Mouse (Mus musculus) small intestine, adult 2 months (tissue): ENCODE measurements around the gene Banp.

ENCODE experiments used
- CTCF ChIP-seq: fragments of 200-500 bp; IDR thresholded peaks from 2 replicates; pipeline ENCODE4 v1.5.1; 2012; ENCODE audit warnings: low read depth, mild to moderate bottlenecking, control low read depth, inconsistent platforms, low read length, moderate library complexity, mixed read lengths; ENCODE audit not compliant: insufficient replicate concordance, insufficient read length; ENCODE audit errors: extremely low read depth
- POLR2A ChIP-seq: fragments of 200-500 bp; IDR thresholded peaks from 2 replicates; pipeline ENCODE4 v1.6.1; 2012; ENCODE audit warnings: low read depth, mild to moderate bottlenecking, control low read depth, inconsistent platforms, low read length, moderate library complexity

DNA sequence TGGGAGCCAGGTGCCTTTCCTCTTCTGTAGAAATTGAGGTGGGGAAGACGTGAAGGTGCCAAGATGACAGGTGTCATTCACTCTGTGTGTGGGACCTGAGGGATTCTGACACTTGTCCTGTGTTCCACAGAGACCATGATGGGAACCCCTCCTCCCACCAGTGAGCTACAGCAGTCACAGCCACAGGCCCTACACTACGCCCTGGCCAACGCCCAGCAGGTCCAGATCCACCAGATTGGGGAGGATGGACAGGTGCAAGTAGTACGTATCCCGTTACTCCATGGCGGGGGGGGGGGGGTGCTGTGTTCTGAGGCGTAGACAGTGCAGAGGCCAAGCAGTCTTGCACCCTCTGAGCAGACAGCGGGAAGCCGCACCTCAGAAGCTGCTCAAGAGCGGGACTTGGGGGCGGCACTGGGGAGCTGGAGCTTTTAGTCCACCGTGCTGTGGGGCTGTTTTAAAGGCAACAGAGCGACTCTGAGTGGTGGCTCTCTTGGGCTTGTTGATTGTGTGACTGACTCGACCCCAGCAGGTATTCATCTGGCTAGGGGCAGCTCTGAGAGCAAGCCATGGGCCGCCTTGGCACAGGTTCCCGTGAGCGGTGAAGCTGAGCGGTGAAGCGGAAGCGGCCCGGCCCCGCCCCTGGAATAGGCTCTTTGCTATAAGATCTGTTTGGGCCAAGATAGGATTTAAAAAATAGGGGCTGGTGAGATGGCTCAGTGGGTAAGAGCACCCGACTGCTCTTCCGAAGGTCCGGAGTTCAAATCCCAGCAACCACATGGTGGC lies 56.1 kb downstream of the Banp start:
- TF ChIP-seq POLR2A (no peak), CTCF (no peak)
